Mouse (Mus musculus) frontal cortex, postnatal 25 days (tissue): Measurements from ENCODE around the gene Tspan5.

Experiments
- DNase-seq, 2 experiments: peaks; one replicate each; pipeline ENCODE4 v3.0.0; 2022; ENCODE audit warnings: low spot score in 2 of 2

The Tspan5 gene

GRCm38 (mm10) chr3:138807795-138808194 lies 65.8 kb downstream of the Tspan5 start:
- DNase-seq, result no peak

GRCm38 (mm10) chr3:138809509-138809908 lies 67.5 kb downstream of the Tspan5 start:
- DNase-seq, result no peak

- DNase-seq, result no peak
Observed at GRCm38 (mm10) chr3:138812565-138812964, 70.6 kb downstream of the Tspan5 start.

GRCm38 (mm10) chr3:138813139-138813810 lies 71.3 kb downstream of the Tspan5 start:
- DNase-seq, result no peak

- DNase-seq, result no peak
Observed at GRCm38 (mm10) chr3:138814457-138814856, 72.5 kb downstream of the Tspan5 start.

- DNase-seq, result no peak
Observed at GRCm38 (mm10) chr3:138815127-138815837, 73.3 kb downstream of the Tspan5 start.

- DNase-seq, result no peak
Observed at GRCm38 (mm10) chr3:138816888-138817656, 75.1 kb downstream of the Tspan5 start.

- DNase-seq, result no peak
Observed at GRCm38 (mm10) chr3:138819862-138820261, 77.9 kb downstream of the Tspan5 start.

GRCm38 (mm10) chr3:138820296-138820695 lies 78.3 kb downstream of the Tspan5 start:
- no peak for DNase-seq

- no peak for DNase-seq
Observed at GRCm38 (mm10) chr3:138821886-138822445, 80.0 kb downstream of the Tspan5 start.

- no peak for DNase-seq
Observed at GRCm38 (mm10) chr3:138823857-138824256, 81.9 kb downstream of the Tspan5 start.

- DNase-seq, result no peak
Observed at GRCm38 (mm10) chr3:138825296-138825695, 83.3 kb downstream of the Tspan5 start.

- DNase-seq, result no peak
Observed at GRCm38 (mm10) chr3:138826243-138826800, 84.3 kb downstream of the Tspan5 start.

GRCm38 (mm10) chr3:138832827-138833517 lies 91.0 kb downstream of the Tspan5 start:
- no peak for DNase-seq

- no peak for DNase-seq
Observed at GRCm38 (mm10) chr3:138834174-138834573, 92.2 kb downstream of the Tspan5 start.

- DNase-seq, result no peak
Observed at GRCm38 (mm10) chr3:138836937-138837336, 94.9 kb downstream of the Tspan5 start.

- DNase-seq, result no peak
Observed at GRCm38 (mm10) chr3:138837651-138838050, 95.7 kb downstream of the Tspan5 start.

- no peak for DNase-seq
Observed at GRCm38 (mm10) chr3:138839656-138840055, 97.7 kb downstream of the Tspan5 start.

GRCm38 (mm10) chr3:138841288-138841687 lies 99.3 kb downstream of the Tspan5 start:
- DNase-seq, result no peak

GRCm38 (mm10) chr3:138843180-138843579 lies 101.2 kb downstream of the Tspan5 start:
- no peak for DNase-seq

- DNase-seq, result no peak
Observed at GRCm38 (mm10) chr3:138843641-138844040, 101.6 kb downstream of the Tspan5 start.
